Mouse (Mus musculus) myocyte (in vitro differentiated cells): ENCODE data around the gene Tmcc3.

Source experiments
- E2F4 ChIP-seq: IDR thresholded peaks from one replicate; pipeline ENCODE4 v1.6.1; 2011; ENCODE audit warnings: mild to moderate bottlenecking, control low read depth, moderate library complexity; ENCODE audit not compliant: insufficient read depth
- MAX ChIP-seq: IDR thresholded peaks from one replicate; pipeline ENCODE4 v1.6.1; 2011; ENCODE audit warnings: low read depth, mild to moderate bottlenecking, control low read depth
- MYOD1 ChIP-seq, 3 experiments: IDR thresholded peaks; one replicate each; pipeline ENCODE4 v1.6.1; 2011; ENCODE audit warnings: control low read depth in 2 of 3, low read depth in 2 of 3, mild to moderate bottlenecking in 2 of 3, moderate library complexity in 1 of 3; ENCODE audit not compliant: insufficient read length in 2 of 3, control insufficient read depth in 1 of 3
- MYOG ChIP-seq, 3 experiments: IDR thresholded peaks; one replicate each; pipeline ENCODE4 v1.6.1; 2011; ENCODE audit warnings: control low read depth in 2 of 3, low read depth in 2 of 3, mild to moderate bottlenecking in 2 of 3; ENCODE audit not compliant: insufficient read length in 2 of 3, control insufficient read depth in 1 of 3, insufficient read depth in 1 of 3
- POLR2A ChIP-seq: IDR thresholded peaks from one replicate; pipeline ENCODE4 v1.6.1; 2011; ENCODE audit warnings: low read depth, mild to moderate bottlenecking, control low read depth, moderate library complexity; ENCODE audit not compliant: insufficient read length
- POLR2AphosphoS2 ChIP-seq: IDR thresholded peaks from one replicate; pipeline ENCODE4 v1.6.1; 2011; ENCODE audit warnings: low read depth, control low read depth; ENCODE audit not compliant: insufficient read length
- REST ChIP-seq: IDR thresholded peaks from one replicate; pipeline ENCODE4 v1.6.1; 2011; ENCODE audit warnings: mild to moderate bottlenecking, control low read depth, moderate library complexity; ENCODE audit not compliant: insufficient read depth, insufficient read length
- TCF12 ChIP-seq: IDR thresholded peaks from one replicate; pipeline ENCODE4 v1.6.1; 2011; ENCODE audit warnings: mild to moderate bottlenecking, control low read depth; ENCODE audit not compliant: poor library complexity, insufficient read depth, severe bottlenecking
- TCF3 ChIP-seq: IDR thresholded peaks from one replicate; pipeline ENCODE4 v1.6.1; 2011; ENCODE audit warnings: low read depth, control low read depth; ENCODE audit not compliant: insufficient read length
- USF1 ChIP-seq: IDR thresholded peaks from one replicate; pipeline ENCODE4 v1.6.1; 2011; ENCODE audit warnings: low read depth, mild to moderate bottlenecking, control low read depth, moderate library complexity

GRCm38 (mm10) chr10:94550649-94551048 lies 238.9 kb downstream of the Tmcc3 start:
- TF ChIP-seq E2F4 (no peak), POLR2AphosphoS2 (no peak), MAX (no peak), MYOG (IDR thresholded peaks at IDR 0.05; ENCODE audit: control insufficient read depth in 1 of 3, insufficient read depth in 1 of 3, insufficient read length in 2 of 3, low read depth in 2 of 3) (peak; percentile 33 to 99 (median 94)), POLR2A (no peak), REST (no peak), TCF3 (peak; percentile 78), MYOD1 (IDR thresholded peaks at IDR 0.05; ENCODE audit: control insufficient read depth in 1 of 3, insufficient read length in 2 of 3, low read depth in 2 of 3) (peak in 2 of 3 experiments; percentile 93), USF1 (no peak), TCF12 (peak; percentile 82)
